Mouse (Mus musculus) stomach, embryonic 16.5 days (tissue): ENCODE measurements around the gene Gm20390. TPM values are rescaled to one million over a fixed set of nuclear protein-coding genes. Genes with fewer than 3 reads are reported as not detected.
"Not testable (repeated sequence)": the region's sequence is repeated elsewhere in the genome, so short reads cannot be mapped to it uniquely, and the experiment has no call there.

Source experiments
- ATAC-seq: fragments of 200-750 bp; cut with Nextera tagmentation; 2 replicates; pipeline ENCODE4 v1.8.0; 2017; ENCODE audit warnings: moderate number of reproducible peaks, moderate TSS enrichment; ENCODE audit not compliant: insufficient read depth, low FRiP score
- H3K27ac ChIP-seq: fragments of 300-500 bp; sonication (generic); 2 replicates; pipeline ENCODE4 v1.5.1; 2014; ENCODE audit warnings: low read length
- H3K27me3 ChIP-seq: fragments of 300-500 bp; sonication (generic); 2 replicates; pipeline ENCODE4 v1.6.1; 2014; ENCODE audit warnings: low read length, control low read depth, mixed read lengths; ENCODE audit not compliant: control insufficient read depth, insufficient read depth
- H3K36me3 ChIP-seq: fragments of 300-500 bp; sonication (generic); 2 replicates; pipeline ENCODE4 v1.6.1; 2014; ENCODE audit warnings: low read length; ENCODE audit not compliant: control insufficient read depth, insufficient read depth
- H3K4me1 ChIP-seq: fragments of 300-500 bp; sonication (generic); 2 replicates; pipeline ENCODE4 v1.6.1; 2014; ENCODE audit warnings: low read length, control low read depth, mixed read lengths; ENCODE audit not compliant: control insufficient read depth, insufficient read depth
- H3K4me2 ChIP-seq: fragments of 300-500 bp; sonication (generic); 2 replicates; pipeline ENCODE4 v1.6.1; 2014; ENCODE audit warnings: low read depth, low read length, mixed read lengths
- H3K4me3 ChIP-seq: fragments of 300-500 bp; sonication (generic); replicated peaks from 2 replicates; pipeline ENCODE4 v1.5.1; 2014; ENCODE audit warnings: mild to moderate bottlenecking, low read length
- H3K9ac ChIP-seq: fragments of 300-500 bp; sonication (generic); 2 replicates; pipeline ENCODE4 v1.6.1; 2014; ENCODE audit warnings: low read length
- H3K9me3 ChIP-seq: fragments of 300-500 bp; sonication (generic); replicated peaks from 2 replicates; pipeline ENCODE4 v1.6.1; 2016; ENCODE audit warnings: low read length, control low read depth; ENCODE audit not compliant: control insufficient read depth
- WGBS: fragments of 180-500 bp; shearing (Covaris S2); extraction: QIAGEN DNeasy Blood & Tissue Kit; methylation state at CpG from one replicate; pipeline ENCODE4 v1.1.7; 2014; 5-methylcytosine and 5-hydroxymethylcytosine counted together
- polyA plus RNA-seq: library from polyadenylated mRNA; unstranded; fragments of >200 nt; fragmentation: Nextera tagmentation; extraction: Ambion mirVana; gene quantifications from 2 replicates; pipeline ENCODE4 v1.2.1, GENCODE M21; 2015

Gene Gm20390
- polyA plus RNA-seq, 1 experiment from 2014 or later, result 325 TPM

GRCm38 (mm10) chr11:93955256-93956150, 12.6 kb downstream of the Gm20390 start:
- Histone ChIP-seq H3K4me3 (peak overlapping the region; percentile 76), H3K36me3 (peaks cover 5% of the 10 kb centered on the region; the same call in 1 of the 2 replicates), H3K4me2 (peak overlapping the region; percentile 87), H3K9me3 (no peaks in the 10 kb centered on the region), H3K4me1 (peaks cover 13% of the 10 kb centered on the region), H3K27me3 (no peaks in the 10 kb centered on the region), H3K27ac (peak overlapping the region; percentile 97), H3K9ac (peak overlapping the region; percentile 82)
- ATAC-seq, result peak; percentile 98
- WGBS, result under 1% methylated on average over 67 of the region's 67 CpGs

GRCm38 (mm10) chr11:93954738-93955255, 13.3 kb downstream of the Gm20390 start:
- peak overlapping the region; percentile 82 for H3K9ac ChIP-seq

GRCm38 (mm10) chr11:93952376-93952775, 15.7 kb downstream of the Gm20390 start:
- H3K4me2 ChIP-seq, result no peak overlapping the region
- H3K36me3 ChIP-seq, result peaks cover 3% of the 10 kb centered on the region; the same call in 1 of the 2 replicates
- no peak overlapping the region for H3K4me3 ChIP-seq
- no peak overlapping the region for H3K27ac ChIP-seq
- no peak for ATAC-seq
- no peak overlapping the region for H3K9ac ChIP-seq
- H3K9me3 ChIP-seq, result no peaks in the 10 kb centered on the region
- H3K27me3 ChIP-seq, result no peaks in the 10 kb centered on the region
- 52% methylated on average over 5 of the region's 5 CpGs for WGBS
- peaks cover 13% of the 10 kb centered on the region for H3K4me1 ChIP-seq

More at GRCm38 (mm10) chr11:93954738-93955255, 13.3 kb downstream of the Gm20390 start:
- no peaks in the 10 kb centered on the region for H3K9me3 ChIP-seq
- H3K27ac ChIP-seq, result peak overlapping the region; percentile 97
- no peak for ATAC-seq
- H3K4me3 ChIP-seq, result peak overlapping the region; percentile 76
- H3K27me3 ChIP-seq, result no peaks in the 10 kb centered on the region
- peak overlapping the region; percentile 87 for H3K4me2 ChIP-seq
- H3K36me3 ChIP-seq, result peaks cover 3% of the 10 kb centered on the region; the same call in 1 of the 2 replicates
- WGBS, result 33% methylated on average over 13 of the region's 13 CpGs
- peaks cover 13% of the 10 kb centered on the region for H3K4me1 ChIP-seq

GRCm38 (mm10) chr11:93950045-93950444, 18.0 kb downstream of the Gm20390 start:
- H3K36me3 ChIP-seq, result peaks cover 3% of the 10 kb centered on the region; the same call in 1 of the 2 replicates
- no peak overlapping the region for H3K27ac ChIP-seq
- 84% methylated on average over 1 of the region's 1 CpGs for WGBS
- H3K9ac ChIP-seq, result no peak overlapping the region
- H3K27me3 ChIP-seq, result no peaks in the 10 kb centered on the region
- no peak overlapping the region for H3K4me3 ChIP-seq
- no peaks in the 10 kb centered on the region for H3K9me3 ChIP-seq
- H3K4me2 ChIP-seq, result no peak overlapping the region
- H3K4me1 ChIP-seq, result peaks cover 4% of the 10 kb centered on the region; the same call in 1 of the 2 replicates
- ATAC-seq, result no peak

GRCm38 (mm10) chr11:93948887-93949567, 19.1 kb downstream of the Gm20390 start:
- H3K4me1 ChIP-seq, result no peaks in the 10 kb centered on the region; the same call in 1 of the 2 replicates
- 88% methylated on average over 9 of the region's 9 CpGs for WGBS
- H3K36me3 ChIP-seq, result peaks cover 3% of the 10 kb centered on the region; the same call in 1 of the 2 replicates
- no peaks in the 10 kb centered on the region for H3K27me3 ChIP-seq
- H3K4me3 ChIP-seq, result no peak overlapping the region
- no peak for ATAC-seq
- no peaks in the 10 kb centered on the region for H3K9me3 ChIP-seq
- H3K27ac ChIP-seq, result no peak overlapping the region
- H3K4me2 ChIP-seq, result no peak overlapping the region
- H3K9ac ChIP-seq, result no peak overlapping the region

- no peaks in the 10 kb centered on the region for H3K27me3 ChIP-seq
- no peaks in the 10 kb centered on the region for H3K4me1 ChIP-seq
- H3K9me3 ChIP-seq, result no peaks in the 10 kb centered on the region
- no peak overlapping the region for H3K4me2 ChIP-seq
- ATAC-seq, result no peak
- H3K27ac ChIP-seq, result no peak overlapping the region
- H3K4me3 ChIP-seq, result no peak overlapping the region
- no peak overlapping the region for H3K9ac ChIP-seq
- peaks cover 3% of the 10 kb centered on the region; the same call in 1 of the 2 replicates for H3K36me3 ChIP-seq
- 76% methylated on average over 3 of the region's 3 CpGs for WGBS
Measured at GRCm38 (mm10) chr11:93944986-93945385, 23.1 kb downstream of the Gm20390 start.

- WGBS, result 57% methylated on average over 2 of the region's 2 CpGs
- no peak overlapping the region for H3K4me3 ChIP-seq
- H3K9me3 ChIP-seq, result no peaks in the 10 kb centered on the region
- H3K27ac ChIP-seq, result no peak overlapping the region
- ATAC-seq, result no peak
- H3K27me3 ChIP-seq, result no peaks in the 10 kb centered on the region
- peaks cover 2% of the 10 kb centered on the region; the same call in 1 of the 2 replicates for H3K36me3 ChIP-seq
- H3K9ac ChIP-seq, result no peak overlapping the region
- no peak overlapping the region for H3K4me2 ChIP-seq
- no peaks in the 10 kb centered on the region for H3K4me1 ChIP-seq
Measured at GRCm38 (mm10) chr11:93940906-93941305, 27.2 kb downstream of the Gm20390 start.

- H3K4me2 ChIP-seq, result no peak overlapping the region
- peaks cover 18% of the 10 kb centered on the region for H3K36me3 ChIP-seq
- H3K27me3 ChIP-seq, result no peaks in the 10 kb centered on the region
- no peaks in the 10 kb centered on the region for H3K4me1 ChIP-seq
- no peak for ATAC-seq
- no peaks in the 10 kb centered on the region for H3K9me3 ChIP-seq
- no peak overlapping the region for H3K27ac ChIP-seq
- H3K4me3 ChIP-seq, result no peak overlapping the region
- no peak overlapping the region for H3K9ac ChIP-seq
Measured at GRCm38 (mm10) chr11:93929106-93929505, 39.0 kb downstream of the Gm20390 start.

- not testable (repeated sequence) for H3K9ac ChIP-seq, H3K27ac ChIP-seq, H3K4me2 ChIP-seq, H3K9me3 ChIP-seq, H3K4me3 ChIP-seq, H3K4me1 ChIP-seq, H3K27me3 ChIP-seq, ATAC-seq
- H3K36me3 ChIP-seq, result peaks cover 13% of the 10 kb centered on the region; the same call in 1 of the 2 replicates
- 92% methylated on average over 2 of the region's 2 CpGs for WGBS
Measured at GRCm38 (mm10) chr11:93915019-93915418, 53.1 kb downstream of the Gm20390 start.
